Mouse (Mus musculus): ENCODE results near the gene Dido1. TPM values are rescaled to one million over a fixed set of nuclear protein-coding genes. Genes with fewer than 3 reads are reported as not detected.

Gene Dido1
- polyA plus RNA-seq, 1 experiment from 2014 or later, result 21.8 TPM

GRCm38 (mm10) chr2:180701767-180702621 lies 7.8 kb downstream of the Dido1 start:
- Histone ChIP-seq H3K4me2 (peak overlapping the region; percentile 97), H3K9me3 (no peaks in the 10 kb centered on the region), H3K4me1 (replicated peaks) (peaks cover 44% of the 10 kb centered on the region), H3K4me3 (peak overlapping the region; percentile 93), H3K9ac (peak overlapping the region; percentile 99), H3K36me3 (no peaks in the 10 kb centered on the region), H3K27me3 (no peaks in the 10 kb centered on the region), H3K27ac (replicated peaks) (peak overlapping the region; percentile 96)
- ATAC-seq (ENCODE audit: low read depth), result peak; percentile 97
- under 1% methylated on average over 66 of the region's 66 CpGs for WGBS

DNA sequence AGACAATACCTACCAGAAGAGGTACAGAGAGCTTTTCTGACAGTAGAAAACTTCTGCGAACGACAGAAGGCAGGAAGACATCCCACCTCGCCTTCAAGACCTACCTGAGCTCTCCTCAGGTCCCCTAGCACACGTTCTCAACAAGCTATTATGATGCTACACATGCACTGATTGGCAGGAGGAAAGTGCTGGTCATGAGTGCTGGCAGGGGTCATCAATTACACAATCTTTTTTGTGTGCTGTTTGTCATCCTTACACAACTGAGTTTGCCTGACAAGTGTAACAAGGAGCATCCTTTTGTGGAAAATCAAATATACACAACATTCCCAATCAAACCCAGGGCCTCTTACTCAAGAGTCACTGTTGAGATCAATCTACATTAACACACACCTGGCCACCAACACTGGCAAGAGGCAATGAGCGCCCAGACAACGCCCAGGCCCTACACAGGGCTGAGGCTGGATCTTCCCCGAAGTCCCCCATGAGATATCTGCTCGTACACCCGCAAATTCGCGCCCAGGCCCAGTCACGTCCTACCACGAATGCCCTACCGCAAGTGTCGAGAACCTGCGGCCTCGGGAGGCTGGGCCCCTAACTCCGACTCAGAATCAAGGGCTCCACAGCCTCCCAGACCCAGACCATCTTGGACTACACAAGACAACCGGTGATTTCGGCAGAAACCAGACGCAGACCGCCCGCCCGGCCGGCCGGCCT lies 8.6 kb downstream of the Dido1 start:
- H3K4me1 ChIP-seq (replicated peaks), result peaks cover 50% of the 10 kb centered on the region
- peak overlapping the region; percentile 99 for H3K9ac ChIP-seq
- H3K36me3 ChIP-seq, result no peaks in the 10 kb centered on the region
- ATAC-seq (ENCODE audit: low read depth), result peak; percentile 28
- peak overlapping the region; percentile 93 for H3K4me3 ChIP-seq
- H3K9me3 ChIP-seq, result no peaks in the 10 kb centered on the region
- WGBS, result 7% methylated on average over 26 of the region's 26 CpGs
- peak overlapping the region; percentile 96 for H3K27ac ChIP-seq (replicated peaks)
- H3K4me2 ChIP-seq, result peak overlapping the region; percentile 97
- H3K27me3 ChIP-seq, result no peaks in the 10 kb centered on the region

GRCm38 (mm10) chr2:180700457-180700856 lies 9.3 kb downstream of the Dido1 start:
- Histone ChIP-seq H3K36me3 (no peaks in the 10 kb centered on the region), H3K9ac (peak overlapping the region; percentile 99), H3K27me3 (no peaks in the 10 kb centered on the region), H3K9me3 (no peaks in the 10 kb centered on the region), H3K4me2 (peak overlapping the region; percentile 97), H3K4me1 (replicated peaks) (peaks cover 58% of the 10 kb centered on the region), H3K4me3 (peak overlapping the region; percentile 93), H3K27ac (replicated peaks) (no peak overlapping the region)
- WGBS, result 75% methylated on average over 5 of the region's 5 CpGs
- ATAC-seq (ENCODE audit: low read depth), result no peak

GRCm38 (mm10) chr2:180695176-180695575 lies 14.6 kb downstream of the Dido1 start:
- no peak overlapping the region for H3K4me3 ChIP-seq
- no peak overlapping the region for H3K4me2 ChIP-seq
- no peak overlapping the region for H3K27ac ChIP-seq (replicated peaks)
- H3K36me3 ChIP-seq, result peaks cover 8% of the 10 kb centered on the region
- WGBS, result 63% methylated on average over 2 of the region's 2 CpGs
- no peaks in the 10 kb centered on the region for H3K9me3 ChIP-seq
- ATAC-seq (ENCODE audit: low read depth), result no peak
- H3K4me1 ChIP-seq (replicated peaks), result peaks cover 49% of the 10 kb centered on the region
- no peak overlapping the region for H3K9ac ChIP-seq
- no peaks in the 10 kb centered on the region for H3K27me3 ChIP-seq

DNA sequence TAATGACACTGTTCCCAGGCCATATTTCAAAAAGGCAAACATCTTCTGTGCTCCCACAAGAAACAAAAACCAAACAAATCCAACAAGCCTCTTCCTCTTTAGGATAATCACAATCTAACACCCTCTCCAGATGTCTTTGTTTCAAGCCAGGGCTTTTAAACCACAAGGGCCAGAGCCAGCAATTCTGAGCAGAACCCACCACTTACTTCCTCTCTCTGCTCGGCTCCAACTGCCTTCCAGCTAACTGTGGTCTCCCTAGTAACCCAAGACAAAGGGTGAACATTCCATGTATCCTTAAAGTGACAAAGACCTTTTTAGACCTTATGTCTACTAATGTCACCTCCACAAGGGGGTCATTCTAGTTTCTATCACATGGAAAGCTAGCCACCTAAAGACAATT lies 17.2 kb downstream of the Dido1 start:
- Histone ChIP-seq H3K27ac (replicated peaks) (peak overlapping the region; percentile 76), H3K4me3 (no peak overlapping the region), H3K4me1 (replicated peaks) (peaks cover 33% of the 10 kb centered on the region), H3K36me3 (peaks cover 34% of the 10 kb centered on the region), H3K4me2 (peak overlapping the region; percentile 24), H3K27me3 (no peaks in the 10 kb centered on the region), H3K9ac (no peak overlapping the region), H3K9me3 (no peaks in the 10 kb centered on the region)
- 0% methylated on average over 1 of the region's 1 CpGs for WGBS
- ATAC-seq (ENCODE audit: low read depth), result peak; percentile 79

GRCm38 (mm10) chr2:180689841-180690240 lies 20.0 kb downstream of the Dido1 start:
- Histone ChIP-seq H3K27ac (replicated peaks) (no peak overlapping the region), H3K9me3 (no peaks in the 10 kb centered on the region), H3K36me3 (peaks cover 62% of the 10 kb centered on the region), H3K4me2 (no peak overlapping the region), H3K27me3 (no peaks in the 10 kb centered on the region), H3K4me3 (no peak overlapping the region), H3K9ac (no peak overlapping the region), H3K4me1 (replicated peaks) (peaks cover 16% of the 10 kb centered on the region)
- 87% methylated on average over 5 of the region's 5 CpGs for WGBS
- no peak for ATAC-seq (ENCODE audit: low read depth)

- Histone ChIP-seq H3K27me3 (no peaks in the 10 kb centered on the region), H3K27ac (replicated peaks) (no peak overlapping the region), H3K9ac (no peak overlapping the region), H3K4me3 (no peak overlapping the region), H3K4me2 (no peak overlapping the region), H3K36me3 (peaks cover 94% of the 10 kb centered on the region), H3K4me1 (replicated peaks) (no peaks in the 10 kb centered on the region), H3K9me3 (no peaks in the 10 kb centered on the region)
- ATAC-seq (ENCODE audit: low read depth), result no peak
- WGBS, result 98% methylated on average over 4 of the region's 4 CpGs
These were observed 25.8 kb downstream of the Dido1 start for GRCm38 (mm10) chr2:180684031-180684430.

DNA sequence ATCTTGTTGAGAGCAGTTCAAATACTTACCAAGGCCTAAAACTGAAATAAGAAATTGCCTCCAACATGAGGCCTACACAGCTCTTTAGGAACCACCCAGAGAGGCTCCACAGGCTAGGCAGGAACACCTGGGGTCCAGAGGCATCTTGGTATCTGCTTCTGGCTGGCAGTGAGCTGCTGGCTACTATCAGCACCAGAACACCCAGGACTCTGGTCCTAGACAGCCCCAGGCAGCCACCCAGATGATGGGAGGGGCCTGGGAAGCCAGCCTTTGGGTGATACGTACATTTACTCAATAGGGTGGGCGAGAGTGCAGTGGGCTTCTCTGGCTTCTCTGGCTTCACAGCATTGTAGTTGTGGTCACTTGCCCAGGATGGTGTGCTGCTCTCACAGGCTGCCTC lies 26.3 kb downstream of the Dido1 start:
- no peaks in the 10 kb centered on the region for H3K4me1 ChIP-seq (replicated peaks)
- peaks cover 89% of the 10 kb centered on the region for H3K36me3 ChIP-seq
- no peak overlapping the region for H3K4me2 ChIP-seq
- no peak overlapping the region for H3K27ac ChIP-seq (replicated peaks)
- no peak overlapping the region for H3K9ac ChIP-seq
- H3K27me3 ChIP-seq, result no peaks in the 10 kb centered on the region
- no peak for ATAC-seq (ENCODE audit: low read depth)
- H3K4me3 ChIP-seq, result no peak overlapping the region
- 91% methylated on average over 2 of the region's 2 CpGs for WGBS
- no peaks in the 10 kb centered on the region for H3K9me3 ChIP-seq

- Histone ChIP-seq H3K9me3 (no peaks in the 10 kb centered on the region), H3K4me1 (replicated peaks) (no peaks in the 10 kb centered on the region), H3K4me3 (no peak overlapping the region), H3K4me2 (no peak overlapping the region), H3K9ac (no peak overlapping the region), H3K36me3 (peaks cover 66% of the 10 kb centered on the region), H3K27ac (replicated peaks) (no peak overlapping the region), H3K27me3 (no peaks in the 10 kb centered on the region)
- WGBS, result 63% methylated on average over 2 of the region's 2 CpGs
- no peak for ATAC-seq (ENCODE audit: low read depth)
These were observed 28.6 kb downstream of the Dido1 start for GRCm38 (mm10) chr2:180681225-180681624.

- peak; percentile 76 for ATAC-seq (ENCODE audit: low read depth)
- H3K9ac ChIP-seq, result no peak overlapping the region
- H3K36me3 ChIP-seq, result peaks cover 56% of the 10 kb centered on the region
- H3K9me3 ChIP-seq, result no peaks in the 10 kb centered on the region
- H3K4me3 ChIP-seq, result no peak overlapping the region
- H3K27me3 ChIP-seq, result no peaks in the 10 kb centered on the region
- no peak overlapping the region for H3K4me2 ChIP-seq
- H3K4me1 ChIP-seq (replicated peaks), result no peaks in the 10 kb centered on the region
- H3K27ac ChIP-seq (replicated peaks), result no peak overlapping the region
- WGBS, result 21% methylated on average over 4 of the region's 4 CpGs
These were observed 31.1 kb downstream of the Dido1 start for GRCm38 (mm10) chr2:180678609-180679140.

DNA sequence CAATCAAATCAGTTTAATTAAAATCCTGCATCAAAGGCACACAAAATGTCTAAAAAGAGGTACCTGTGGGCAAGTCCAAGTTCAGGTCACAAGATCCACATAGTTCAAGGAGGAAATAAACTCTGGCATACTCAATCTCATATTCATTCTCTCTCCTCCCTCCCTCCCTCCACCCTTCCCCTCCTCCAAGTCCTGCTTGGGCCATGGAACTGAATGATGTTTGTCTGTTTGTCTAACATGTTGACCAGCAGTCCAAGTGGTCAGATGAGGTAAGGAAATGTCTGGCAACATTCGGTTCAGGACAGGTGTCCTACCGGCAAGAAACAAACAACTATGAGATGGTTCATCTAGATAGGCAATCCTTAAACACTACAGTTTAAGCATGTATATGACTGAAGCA lies 33.1 kb downstream of the Dido1 start:
- 94% methylated on average over 2 of the region's 2 CpGs for WGBS
- no peak overlapping the region for H3K9ac ChIP-seq
- H3K27me3 ChIP-seq, result no peaks in the 10 kb centered on the region
- H3K4me2 ChIP-seq, result no peak overlapping the region
- no peak for ATAC-seq (ENCODE audit: low read depth)
- no peak overlapping the region for H3K4me3 ChIP-seq
- no peaks in the 10 kb centered on the region for H3K9me3 ChIP-seq
- H3K4me1 ChIP-seq (replicated peaks), result no peaks in the 10 kb centered on the region
- no peak overlapping the region for H3K27ac ChIP-seq (replicated peaks)
- H3K36me3 ChIP-seq, result peaks cover 56% of the 10 kb centered on the region

GRCm38 (mm10) chr2:180662008-180662407 lies 47.8 kb downstream of the Dido1 start:
- Histone ChIP-seq H3K36me3 (peaks cover 55% of the 10 kb centered on the region), H3K4me3 (no peak overlapping the region), H3K9ac (no peak overlapping the region), H3K27ac (replicated peaks) (no peak overlapping the region), H3K27me3 (no peaks in the 10 kb centered on the region), H3K4me1 (replicated peaks) (peaks cover 11% of the 10 kb centered on the region; the same call in 1 of the 2 replicates), H3K4me2 (no peak overlapping the region), H3K9me3 (no peaks in the 10 kb centered on the region)
- WGBS, result 96% methylated on average over 4 of the region's 4 CpGs
- ATAC-seq (ENCODE audit: low read depth), result no peak
